Mouse (Mus musculus) lung, embryonic 15.5 days (tissue): ENCODE measurements around the gene Vps45. TPM values are rescaled to one million over a fixed set of nuclear protein-coding genes. Genes with fewer than 3 reads are reported as not detected.

Source experiments
- ATAC-seq: fragments of 200-750 bp; cut with Nextera tagmentation; 2 replicates; pipeline ENCODE4 v1.8.0; 2017; ENCODE audit warnings: moderate number of reproducible peaks, borderline replicate concordance; ENCODE audit not compliant: low FRiP score, low TSS enrichment; ENCODE audit errors: extremely low read depth
- H3K27ac ChIP-seq: fragments of 300-500 bp; sonication (generic); 2 replicates; pipeline ENCODE4 v1.5.1; 2015; ENCODE audit warnings: moderate library complexity, mild to moderate bottlenecking, inconsistent platforms
- H3K27me3 ChIP-seq: fragments of 300-500 bp; sonication (generic); 2 replicates; pipeline ENCODE4 v1.6.1; 2015; ENCODE audit warnings: inconsistent platforms
- H3K36me3 ChIP-seq: fragments of 300-500 bp; sonication (generic); 2 replicates; pipeline ENCODE4 v1.6.1; 2015; ENCODE audit warnings: inconsistent platforms
- H3K4me1 ChIP-seq: fragments of 300-500 bp; sonication (generic); 2 replicates; pipeline ENCODE4 v1.6.1; 2015; ENCODE audit warnings: inconsistent platforms
- H3K4me2 ChIP-seq: fragments of 300-500 bp; sonication (generic); 2 replicates; pipeline ENCODE4 v1.6.1; 2015; ENCODE audit warnings: inconsistent platforms, mild to moderate bottlenecking, moderate library complexity
- H3K4me3 ChIP-seq: fragments of 300-500 bp; sonication (generic); 2 replicates; pipeline ENCODE4 v1.5.1; 2015; ENCODE audit warnings: mild to moderate bottlenecking, inconsistent platforms
- H3K9ac ChIP-seq: fragments of 300-500 bp; sonication (generic); 2 replicates; pipeline ENCODE4 v1.6.1; 2015; ENCODE audit warnings: inconsistent platforms
- H3K9me3 ChIP-seq: fragments of 300-500 bp; sonication (generic); 2 replicates; pipeline ENCODE4 v1.6.1; 2016; ENCODE audit warnings: inconsistent platforms
- WGBS: fragments of 180-500 bp; shearing (Covaris S2); methylation state at CpG from one replicate; pipeline ENCODE4 v1.1.7; 2015; 5-methylcytosine and 5-hydroxymethylcytosine counted together
- polyA plus RNA-seq: library from polyadenylated mRNA; unstranded; fragments of >200 nt; fragmentation: Nextera tagmentation; extraction: Ambion mirVana; gene quantifications from 2 replicates; pipeline ENCODE4 v1.2.1, GENCODE M21; 2015

Vps45 gene
- polyA plus RNA-seq, 1 experiment from 2014 or later = 32.2 TPM

DNA sequence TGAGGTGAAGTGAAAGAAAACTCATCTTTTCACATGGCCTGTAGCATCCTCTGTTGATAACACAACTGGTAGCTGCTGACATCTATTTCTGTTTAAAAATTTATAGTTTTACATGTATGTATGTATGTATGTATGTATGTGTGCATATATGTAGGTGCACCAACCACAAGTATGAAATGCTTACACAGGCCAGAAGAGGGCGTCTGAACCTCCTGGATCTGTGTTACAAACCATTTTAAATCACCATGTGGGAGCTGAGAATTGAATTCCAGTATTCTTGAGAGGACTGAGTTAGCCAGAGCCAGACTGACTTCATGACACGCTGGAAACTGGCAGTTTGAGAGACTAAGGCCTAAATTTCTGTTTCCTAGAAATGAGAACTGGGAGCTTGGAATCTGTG, 32.9 kb upstream of the Vps45 start:
- Histone ChIP-seq H3K36me3 (no peaks in the 10 kb centered on the region), H3K4me2 (no peak overlapping the region), H3K9ac (no peak overlapping the region), H3K4me1 (no peaks in the 10 kb centered on the region), H3K27me3 (no peaks in the 10 kb centered on the region), H3K27ac (no peak overlapping the region), H3K4me3 (no peak overlapping the region), H3K9me3 (no peaks in the 10 kb centered on the region)
- ATAC-seq = no peak
- WGBS = 66% methylated on average over 2 of the region's 2 CpGs

- no peak for ATAC-seq
- H3K27me3 ChIP-seq = no peaks in the 10 kb centered on the region
- H3K9me3 ChIP-seq = no peaks in the 10 kb centered on the region
Measured at GRCm38 (mm10) chr3:96089882-96090489, 31.7 kb upstream of the Vps45 start.

DNA sequence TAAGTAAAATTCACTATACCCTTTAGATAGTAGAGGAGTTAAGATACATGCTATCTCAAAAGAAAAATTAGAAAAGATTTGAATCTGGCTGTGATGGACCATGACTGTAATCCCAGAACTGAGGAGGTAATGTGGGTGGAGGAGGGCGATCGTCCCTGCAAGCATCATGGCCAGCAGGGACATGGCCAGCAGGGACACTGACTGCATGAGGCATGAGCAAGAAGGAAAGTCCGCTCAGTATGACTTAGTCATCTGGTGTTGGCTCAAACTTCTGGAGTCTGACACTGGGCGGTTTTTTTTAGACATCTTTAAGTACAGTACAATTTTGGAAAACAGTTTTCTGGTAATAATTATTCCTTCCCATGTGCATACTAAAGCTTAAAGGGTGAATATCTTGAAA, 29.5 kb upstream of the Vps45 start:
- Histone ChIP-seq H3K4me3 (no peak overlapping the region), H3K9ac (no peak overlapping the region), H3K4me2 (no peak overlapping the region), H3K9me3 (no peaks in the 10 kb centered on the region), H3K27me3 (no peaks in the 10 kb centered on the region), H3K36me3 (no peaks in the 10 kb centered on the region), H3K27ac (no peak overlapping the region), H3K4me1 (no peaks in the 10 kb centered on the region)
- ATAC-seq = no peak
- WGBS = 81% methylated on average over 4 of the region's 4 CpGs

More at GRCm38 (mm10) chr3:96089882-96090489, 31.7 kb upstream of the Vps45 start:
- Histone ChIP-seq H3K4me2 (no peak overlapping the region), H3K27ac (no peak overlapping the region), H3K36me3 (no peaks in the 10 kb centered on the region), H3K9ac (no peak overlapping the region), H3K4me1 (no peaks in the 10 kb centered on the region), H3K4me3 (no peak overlapping the region)
- WGBS = 41% methylated on average over 2 of the region's 2 CpGs

DNA sequence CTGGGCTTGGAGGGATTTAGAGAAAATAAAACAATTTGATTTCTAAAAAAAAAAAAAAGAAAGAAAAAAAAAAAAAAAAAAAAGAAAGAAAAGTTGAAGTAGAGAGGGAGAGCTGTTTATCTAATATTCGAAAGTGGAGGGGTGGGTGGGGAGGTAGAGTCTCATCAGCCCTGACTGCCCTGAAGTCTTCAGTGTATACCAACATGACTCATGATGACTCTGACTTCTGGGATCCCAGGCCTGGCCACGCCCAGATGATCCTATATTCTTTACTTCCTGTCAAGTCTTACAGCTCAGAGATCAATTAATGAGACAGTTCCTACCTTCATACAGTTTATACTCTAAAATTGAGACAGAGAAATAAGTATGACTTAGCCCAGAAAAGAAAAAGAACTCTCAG, 29.0 kb upstream of the Vps45 start:
- Histone ChIP-seq H3K9me3 (no peaks in the 10 kb centered on the region), H3K4me2 (no peak overlapping the region), H3K27ac (no peak overlapping the region), H3K9ac (no peak overlapping the region), H3K4me1 (no peaks in the 10 kb centered on the region), H3K36me3 (no peaks in the 10 kb centered on the region), H3K4me3 (no peak overlapping the region), H3K27me3 (no peaks in the 10 kb centered on the region)
- ATAC-seq = no peak
- 53% methylated on average over 2 of the region's 2 CpGs for WGBS

DNA sequence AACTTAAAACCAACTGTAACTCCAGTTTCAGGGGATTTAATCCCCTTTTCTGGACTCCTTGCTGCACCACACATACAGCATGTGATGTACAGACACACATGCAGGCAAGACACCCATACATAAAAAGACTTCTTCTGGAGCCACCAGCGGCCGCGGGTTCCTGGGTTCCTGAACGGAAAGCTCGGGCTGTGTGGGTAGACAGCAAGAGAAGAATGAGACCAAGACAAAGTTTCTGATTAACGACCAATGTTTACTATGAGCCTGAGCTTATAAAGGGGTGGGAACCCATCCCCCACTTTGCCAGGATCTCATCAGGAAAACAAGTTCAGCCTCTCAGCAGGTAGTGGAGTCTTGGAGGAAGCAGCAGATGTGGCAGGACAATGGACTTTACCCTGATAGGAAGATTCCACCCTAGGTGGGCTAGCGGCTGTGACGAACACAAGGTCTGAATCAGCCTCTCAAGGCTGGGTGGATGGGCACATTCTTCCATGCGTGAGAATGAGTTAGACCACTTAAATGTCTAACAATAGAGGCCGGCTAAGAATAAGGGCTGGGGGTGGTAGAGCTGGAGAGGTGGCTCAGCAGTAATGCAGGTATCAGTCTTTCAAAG, 26.0 kb upstream of the Vps45 start:
- no peaks in the 10 kb centered on the region for H3K9me3 ChIP-seq
- H3K36me3 ChIP-seq = no peaks in the 10 kb centered on the region
- no peaks in the 10 kb centered on the region for H3K4me1 ChIP-seq
- no peak overlapping the region for H3K27ac ChIP-seq
- 81% methylated on average over 10 of the region's 10 CpGs for WGBS
- no peak for ATAC-seq
- no peak overlapping the region for H3K4me3 ChIP-seq
- H3K27me3 ChIP-seq = no peaks in the 10 kb centered on the region
- H3K9ac ChIP-seq = no peak overlapping the region
- H3K4me2 ChIP-seq = no peak overlapping the region

- H3K4me1 ChIP-seq = no peaks in the 10 kb centered on the region
- no peaks in the 10 kb centered on the region for H3K36me3 ChIP-seq
- no peak overlapping the region for H3K4me2 ChIP-seq
- no peak overlapping the region for H3K9ac ChIP-seq
- H3K9me3 ChIP-seq = no peaks in the 10 kb centered on the region
- H3K4me3 ChIP-seq = no peak overlapping the region
- WGBS = 76% methylated on average over 15 of the region's 15 CpGs
- H3K27ac ChIP-seq = no peak overlapping the region
- ATAC-seq = no peak
- no peaks in the 10 kb centered on the region for H3K27me3 ChIP-seq
Measured at GRCm38 (mm10) chr3:96082714-96083508, 24.6 kb upstream of the Vps45 start.

- Histone ChIP-seq H3K4me3 (no peak overlapping the region), H3K4me1 (no peaks in the 10 kb centered on the region), H3K27me3 (no peaks in the 10 kb centered on the region), H3K36me3 (no peaks in the 10 kb centered on the region), H3K9ac (no peak overlapping the region), H3K9me3 (no peaks in the 10 kb centered on the region), H3K27ac (no peak overlapping the region), H3K4me2 (no peak overlapping the region)
- WGBS = 83% methylated on average over 2 of the region's 2 CpGs
- ATAC-seq = no peak
Measured at GRCm38 (mm10) chr3:96082100-96082499, 23.8 kb upstream of the Vps45 start.

- H3K4me1 ChIP-seq = no peaks in the 10 kb centered on the region
- no peak overlapping the region for H3K9ac ChIP-seq
- ATAC-seq = no peak
- 75% methylated on average over 4 of the region's 4 CpGs for WGBS
- no peaks in the 10 kb centered on the region for H3K36me3 ChIP-seq
- H3K27ac ChIP-seq = no peak overlapping the region
- H3K9me3 ChIP-seq = no peaks in the 10 kb centered on the region
- H3K4me2 ChIP-seq = no peak overlapping the region
- no peak overlapping the region for H3K4me3 ChIP-seq
- H3K27me3 ChIP-seq = no peaks in the 10 kb centered on the region
Measured at GRCm38 (mm10) chr3:96081650-96082049, 23.4 kb upstream of the Vps45 start.

DNA sequence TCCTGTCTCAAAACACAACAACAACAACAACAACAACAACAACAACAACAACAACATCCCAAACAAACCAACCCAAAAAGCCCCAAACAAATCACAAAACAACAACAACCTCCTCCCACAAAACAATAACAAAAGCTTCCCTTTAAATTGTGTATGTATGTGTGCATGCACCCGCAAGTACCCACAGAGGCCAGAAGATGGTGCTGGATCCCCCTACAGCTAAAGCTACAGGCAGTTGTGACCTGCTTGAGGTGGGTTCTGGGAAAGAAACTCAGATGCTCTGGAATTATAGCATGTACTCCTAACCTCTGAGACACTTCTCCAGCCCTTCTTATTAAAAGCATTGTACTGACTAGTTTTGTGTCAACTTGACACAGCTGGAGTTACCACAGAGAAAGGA, 22.7 kb upstream of the Vps45 start:
- 60% methylated on average over 1 of the region's 1 CpGs for WGBS
- ATAC-seq = no peak
- Histone ChIP-seq H3K4me3 (no peak overlapping the region), H3K27me3 (no peaks in the 10 kb centered on the region), H3K4me1 (no peaks in the 10 kb centered on the region), H3K9ac (no peak overlapping the region), H3K4me2 (no peak overlapping the region), H3K36me3 (no peaks in the 10 kb centered on the region), H3K27ac (no peak overlapping the region), H3K9me3 (no peaks in the 10 kb centered on the region)

- Histone ChIP-seq H3K4me1 (no peaks in the 10 kb centered on the region), H3K36me3 (no peaks in the 10 kb centered on the region), H3K27ac (no peak overlapping the region), H3K27me3 (no peaks in the 10 kb centered on the region), H3K9me3 (no peaks in the 10 kb centered on the region), H3K4me2 (no peak overlapping the region), H3K4me3 (no peak overlapping the region), H3K9ac (no peak overlapping the region)
- ATAC-seq = no peak
- WGBS = 47% methylated on average over 3 of the region's 3 CpGs
Measured at GRCm38 (mm10) chr3:96078711-96079110, 20.4 kb upstream of the Vps45 start.

DNA sequence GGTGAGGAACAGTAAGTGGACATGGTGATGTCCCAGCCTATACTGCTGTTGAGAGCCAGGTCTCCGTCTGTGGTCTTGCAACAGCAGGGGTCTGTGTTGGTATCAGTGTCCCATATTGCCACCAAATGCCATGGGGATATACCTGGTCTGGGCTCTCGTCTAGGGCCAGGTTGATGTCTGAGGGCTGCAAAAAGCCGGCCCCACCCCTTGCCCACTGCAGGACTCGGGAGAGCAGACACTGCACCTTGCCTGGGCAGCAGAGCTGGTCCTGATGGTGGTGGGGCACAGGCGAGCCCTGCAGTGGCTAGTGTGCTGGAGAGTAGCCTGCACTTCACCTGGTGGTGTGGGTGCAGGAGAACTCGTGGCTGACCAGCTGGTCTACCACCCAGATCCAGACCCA, 19.8 kb upstream of the Vps45 start:
- H3K4me2 ChIP-seq = no peak overlapping the region
- 65% methylated on average over 6 of the region's 6 CpGs for WGBS
- H3K27me3 ChIP-seq = no peaks in the 10 kb centered on the region
- no peak for ATAC-seq
- no peaks in the 10 kb centered on the region for H3K36me3 ChIP-seq
- no peak overlapping the region for H3K4me3 ChIP-seq
- no peak overlapping the region for H3K9ac ChIP-seq
- no peaks in the 10 kb centered on the region for H3K4me1 ChIP-seq
- H3K27ac ChIP-seq = no peak overlapping the region
- H3K9me3 ChIP-seq = no peaks in the 10 kb centered on the region

DNA sequence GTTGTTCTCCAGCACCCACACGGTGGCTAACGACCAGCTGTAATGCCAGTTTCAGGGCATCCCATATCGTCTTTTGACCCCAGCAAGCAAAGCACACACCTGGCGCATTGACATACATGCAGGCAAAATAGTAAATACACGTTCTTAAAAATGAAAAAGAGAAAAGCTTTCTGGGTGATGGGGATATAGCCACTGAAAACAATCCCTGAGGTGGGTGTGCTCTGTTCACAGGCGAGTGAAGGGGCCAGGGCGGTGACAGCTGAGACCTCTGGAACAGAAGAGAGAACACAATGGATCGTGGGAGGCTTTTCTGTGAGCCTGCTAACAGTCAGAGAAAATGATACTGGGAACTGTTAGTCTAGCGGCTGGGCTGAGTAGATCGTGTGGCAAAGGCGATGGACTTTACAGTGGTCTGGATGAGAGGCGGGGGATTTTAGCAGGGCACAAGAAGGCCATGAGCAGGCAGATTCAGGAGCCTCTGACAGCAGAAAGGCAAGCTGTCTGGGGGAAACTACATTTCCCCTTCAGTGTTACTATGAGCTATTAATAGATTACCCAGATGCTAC, 14.7 kb upstream of the Vps45 start:
- H3K27me3 ChIP-seq = no peaks in the 10 kb centered on the region
- 70% methylated on average over 12 of the region's 12 CpGs for WGBS
- H3K4me1 ChIP-seq = no peaks in the 10 kb centered on the region
- H3K4me2 ChIP-seq = no peak overlapping the region
- H3K27ac ChIP-seq = no peak overlapping the region
- H3K9ac ChIP-seq = no peak overlapping the region
- no peaks in the 10 kb centered on the region for H3K9me3 ChIP-seq
- no peaks in the 10 kb centered on the region for H3K36me3 ChIP-seq
- ATAC-seq = no peak
- no peak overlapping the region for H3K4me3 ChIP-seq
